Mouse (Mus musculus): Measurements from ENCODE around the gene 2810021J22Rik. TPM values are rescaled to one million over a fixed set of nuclear protein-coding genes. Genes with fewer than 3 reads are reported as not detected.
"Not testable (repeated sequence)": the region's sequence is repeated elsewhere in the genome, so short reads cannot be mapped to it uniquely, and the experiment has no call there.

The 2810021J22Rik gene
- not detected in 2 replicates for polyA plus RNA-seq (2012; ENCODE audit: insufficient read depth, insufficient read length, low replicate concordance, missing spikeins)

GRCm38 (mm10) chr11:58867039-58867953 lies at the start of gene 2810021J22Rik:
2810021J22Rik (plus strand) TSS chr11:58867216.
- 4% methylated on average over 37 of the region's 37 CpGs for whole genome bisulfite sequencing
- Histone ChIP-seq H3K27ac (ENCODE audit: insufficient read depth, low read depth, low read length) (peak within 1 kb of the TSS; percentile 68), H3K4me1 (ENCODE audit: control insufficient read depth, insufficient read depth, low read length) (peaks cover 4% of the 10 kb centered on the region; the same call in 1 of the 2 replicates), H3K4me3 (ENCODE audit: insufficient read depth, low read depth, low read length) (peak within 1 kb of the TSS; percentile 87)
- no peak for TF ChIP-seq CTCF (IDR thresholded peaks at IDR 0.05; ENCODE audit: insufficient read depth, low read depth, low read length)
- TF ChIP-seq POLR2A (IDR thresholded peaks at IDR 0.05; ENCODE audit: insufficient read depth, low read depth, low read length) = no peak

DNA sequence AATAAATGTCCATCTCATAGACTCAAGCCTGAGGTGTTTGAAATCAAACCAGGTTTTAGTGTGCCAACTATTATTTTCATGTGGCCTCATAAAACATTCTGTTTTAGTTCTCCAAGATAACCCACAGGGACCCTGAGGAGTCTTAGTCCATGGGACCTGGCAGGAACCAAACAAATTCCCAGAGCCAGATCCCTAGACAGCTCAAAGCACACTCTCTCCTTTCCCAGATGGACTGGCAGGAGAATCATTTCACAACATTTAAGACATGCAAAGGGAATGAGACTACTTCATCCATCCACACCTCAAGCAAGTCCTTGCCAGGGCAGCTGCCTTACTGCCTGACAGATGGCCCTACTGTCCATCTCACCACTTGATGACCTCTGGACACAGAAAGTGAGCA lies 38.1 kb upstream of the 2810021J22Rik start, which contains the start of gene Olfr312:
Gene Olfr312 (plus strand): TSS at position 301 of the 400 bp plus-strand sequence.
- not testable (repeated sequence) for H3K4me3 ChIP-seq (ENCODE audit: insufficient read depth, low read depth, low read length); H3K27ac ChIP-seq (ENCODE audit: insufficient read depth, low read depth, low read length); H3K4me1 ChIP-seq (ENCODE audit: control insufficient read depth, insufficient read depth, low read length)

GRCm38 (mm10) chr11:58829764-58830163 lies 37.3 kb upstream of the 2810021J22Rik start:
- Histone ChIP-seq H3K27ac (ENCODE audit: insufficient read depth, low read depth, low read length) (no peak overlapping the region), H3K4me3 (ENCODE audit: insufficient read depth, low read depth, low read length) (no peak overlapping the region), H3K4me1 (ENCODE audit: control insufficient read depth, insufficient read depth, low read length) (no peaks in the 10 kb centered on the region)
- TF ChIP-seq CTCF (IDR thresholded peaks at IDR 0.05; ENCODE audit: insufficient read depth, low read depth, low read length) = no peak
- no peak for TF ChIP-seq POLR2A (IDR thresholded peaks at IDR 0.05; ENCODE audit: insufficient read depth, low read depth, low read length)
- 82% methylated on average over 3 of the region's 3 CpGs for WGBS

- 85% methylated on average over 3 of the region's 3 CpGs for WGBS
Observed at GRCm38 (mm10) chr11:58832541-58832940, 34.5 kb upstream of the 2810021J22Rik start.

GRCm38 (mm10) chr11:58838951-58839350 lies 28.1 kb upstream of the 2810021J22Rik start, which contains the start of gene Olfr311:
Olfr311 (plus strand) TSS chr11:58839251.
- H3K4me3 ChIP-seq (ENCODE audit: insufficient read depth, low read depth, low read length); H3K4me1 ChIP-seq (ENCODE audit: control insufficient read depth, insufficient read depth, low read length); H3K27ac ChIP-seq (ENCODE audit: insufficient read depth, low read depth, low read length): not testable (repeated sequence)

More at GRCm38 (mm10) chr11:58832541-58832940, 34.5 kb upstream of the 2810021J22Rik start:
- not testable (repeated sequence) for H3K4me3 ChIP-seq (ENCODE audit: insufficient read depth, low read depth, low read length); H3K27ac ChIP-seq (ENCODE audit: insufficient read depth, low read depth, low read length); H3K4me1 ChIP-seq (ENCODE audit: control insufficient read depth, insufficient read depth, low read length)

DNA sequence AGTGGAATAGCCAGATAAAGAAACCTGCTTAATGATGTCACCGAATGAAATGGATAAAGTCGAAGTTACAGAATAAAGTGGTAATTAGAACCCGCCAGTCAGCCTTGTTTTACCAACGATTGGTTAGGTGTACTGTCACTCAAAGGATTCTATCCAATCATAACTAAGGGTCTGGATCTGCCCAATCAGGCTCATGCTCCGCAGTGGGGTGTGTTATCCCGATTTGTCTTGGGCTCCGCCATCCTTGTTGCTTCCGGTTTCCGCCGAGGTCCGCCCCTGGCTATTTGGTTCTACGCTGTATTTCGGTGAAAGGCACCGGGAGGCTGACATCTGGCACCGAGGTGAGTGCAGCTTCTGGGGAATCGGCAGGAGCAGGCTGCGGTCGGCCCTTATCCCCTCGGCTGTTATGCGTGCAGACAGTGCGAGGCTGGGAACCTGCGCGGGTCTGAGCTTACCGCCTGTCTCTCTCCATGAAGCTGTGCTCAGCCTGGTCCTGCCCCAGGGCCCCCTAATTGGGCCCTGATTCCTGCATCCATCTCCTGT lies 20.0 kb upstream of the 2810021J22Rik start, which contains the start of gene Gm12258:
Gene Gm12258 (plus strand): TSS at position 240 of the 543 bp plus-strand sequence.
- H3K4me1 ChIP-seq (ENCODE audit: control insufficient read depth, insufficient read depth, low read length) = peaks cover 3% of the 10 kb centered on the region; the same call in 1 of the 2 replicates
- whole genome bisulfite sequencing = under 1% methylated on average over 24 of the region's 24 CpGs
- peak; percentile 57; the same call in 1 of the 2 replicates for TF ChIP-seq POLR2A (IDR thresholded peaks at IDR 0.05; ENCODE audit: insufficient read depth, low read depth, low read length)
- no peak for TF ChIP-seq CTCF (IDR thresholded peaks at IDR 0.05; ENCODE audit: insufficient read depth, low read depth, low read length)
- H3K27ac ChIP-seq (ENCODE audit: insufficient read depth, low read depth, low read length) = peak within 1 kb of the TSS; percentile 73
- H3K4me3 ChIP-seq (ENCODE audit: insufficient read depth, low read depth, low read length) = peak within 1 kb of the TSS; percentile 79

GRCm38 (mm10) chr11:58847636-58848035 lies 19.4 kb upstream of the 2810021J22Rik start:
- TF ChIP-seq CTCF (IDR thresholded peaks at IDR 0.05; ENCODE audit: insufficient read depth, low read depth, low read length) = no peak
- no peak for TF ChIP-seq POLR2A (IDR thresholded peaks at IDR 0.05; ENCODE audit: insufficient read depth, low read depth, low read length)
- Histone ChIP-seq H3K4me1 (ENCODE audit: control insufficient read depth, insufficient read depth, low read length) (peaks cover 3% of the 10 kb centered on the region; the same call in 1 of the 2 replicates), H3K4me3 (ENCODE audit: insufficient read depth, low read depth, low read length) (peak overlapping the region; percentile 79), H3K27ac (ENCODE audit: insufficient read depth, low read depth, low read length) (no peak overlapping the region)
- WGBS = 33% methylated on average over 9 of the region's 9 CpGs

GRCm38 (mm10) chr11:58849731-58850130 lies 17.3 kb upstream of the 2810021J22Rik start:
- TF ChIP-seq CTCF (IDR thresholded peaks at IDR 0.05; ENCODE audit: insufficient read depth, low read depth, low read length) (no peak), POLR2A (IDR thresholded peaks at IDR 0.05; ENCODE audit: insufficient read depth, low read depth, low read length) (no peak)
- WGBS = 42% methylated on average over 2 of the region's 2 CpGs
- no peak overlapping the region for H3K4me3 ChIP-seq (ENCODE audit: insufficient read depth, low read depth, low read length)
- no peak overlapping the region for H3K27ac ChIP-seq (ENCODE audit: insufficient read depth, low read depth, low read length)
- peaks cover 3% of the 10 kb centered on the region; the same call in 1 of the 2 replicates for H3K4me1 ChIP-seq (ENCODE audit: control insufficient read depth, insufficient read depth, low read length)

- no peak overlapping the region for H3K4me3 ChIP-seq (ENCODE audit: insufficient read depth, low read depth, low read length)
- no peaks in the 10 kb centered on the region for H3K4me1 ChIP-seq (ENCODE audit: control insufficient read depth, insufficient read depth, low read length)
- WGBS = 94% methylated on average over 8 of the region's 8 CpGs
- no peak overlapping the region for H3K27ac ChIP-seq (ENCODE audit: insufficient read depth, low read depth, low read length)
- TF ChIP-seq CTCF (IDR thresholded peaks at IDR 0.05; ENCODE audit: insufficient read depth, low read depth, low read length) (no peak), POLR2A (IDR thresholded peaks at IDR 0.05; ENCODE audit: insufficient read depth, low read depth, low read length) (no peak)
Observed at GRCm38 (mm10) chr11:58860744-58861143, 6.3 kb upstream of the 2810021J22Rik start.

All from olfactory bulb, adult 2 months (tissue).